Mouse (Mus musculus) stomach, postnatal 0 days (tissue): ENCODE data around the gene Rbm28.
A peak's percentile ranks its signal among the peaks of the same experiment; 100 is the strongest.

Experiments
- CTCF ChIP-seq: IDR thresholded peaks from 2 replicates; pipeline ENCODE4 v1.5.1; 2016; ENCODE audit warnings: antibody characterized with exemption, low read depth, mild to moderate bottlenecking, moderate library complexity
- EP300 ChIP-seq: optimal IDR thresholded peaks from 2 replicates; pipeline ENCODE3; 2016; ENCODE audit warnings: antibody characterized with exemption

- TF ChIP-seq CTCF (peak; percentile 32), EP300 (no peak)
Observed at GRCm38 (mm10) chr6:29177901-29178879, 13.4 kb upstream of the Rbm28 start.
